Mouse (Mus musculus): ENCODE measurements around the gene Nr1h2. TPM values are rescaled to one million over a fixed set of nuclear protein-coding genes. Genes with fewer than 3 reads are reported as not detected.

Nr1h2 gene
- total RNA-seq, 1 experiment from 2014 or later: 69.3 TPM

Other genes with a start within 250 kb of the Nr1h2 start
- 2.7 and 5.5 TPM in 2 replicates for gene Clec11a, start 247.0 kb downstream of the Nr1h2 start, total RNA-seq (2017)
- gene Shank1, start 243.7 kb downstream of the Nr1h2 start, total RNA-seq (2017): not detected in 2 replicates
- 0.58 and 0.64 TPM in 2 replicates for gene Syt3, start 169.8 kb downstream of the Nr1h2 start, total RNA-seq (2017)
- 0.78 TPM in 1 of 2 replicates, not detected in the other for gene 1700008O03Rik, start 168.1 kb downstream of the Nr1h2 start, total RNA-seq (2017)
- not detected in 2 replicates for gene Lrrc4b, start 124.9 kb downstream of the Nr1h2 start, total RNA-seq (2017)
- gene Aspdh, start 88.6 kb downstream of the Nr1h2 start, total RNA-seq (2017): not detected in 2 replicates
- 26.0 and 37.3 TPM in 2 replicates for gene Josd2, start 86.0 kb downstream of the Nr1h2 start, total RNA-seq (2017)
- gene Emc10, start 57.4 kb downstream of the Nr1h2 start, total RNA-seq (2017): 29.5 and 38.8 TPM in 2 replicates
- 3.1 TPM in 1 of 2 replicates, not detected in the other for gene Fam71e1, start 57.4 kb downstream of the Nr1h2 start, total RNA-seq (2017)
- gene Mybpc2, start 29.3 kb downstream of the Nr1h2 start, total RNA-seq (2017): not detected in 2 replicates
- gene Spib, start 21.9 kb downstream of the Nr1h2 start, total RNA-seq (2017): not detected in 2 replicates
- 86.0 and 89.7 TPM in 2 replicates for gene Pold1, start 5.1 kb downstream of the Nr1h2 start, total RNA-seq (2017)
- gene Napsa, start 18.4 kb upstream of the Nr1h2 start, total RNA-seq (2017): 43.4 and 48.5 TPM in 2 replicates
- 0.39 and 1.1 TPM in 2 replicates for gene Kcnc3, start 36.7 kb upstream of the Nr1h2 start, total RNA-seq (2017)
- gene Myh14, start 116.9 kb upstream of the Nr1h2 start, total RNA-seq (2017): not detected in 2 replicates
- gene Izumo2, start 154.8 kb upstream of the Nr1h2 start, total RNA-seq (2017): not detected in 2 replicates
- 40.0 and 44.7 TPM in 2 replicates for gene Vrk3, start 194.5 kb upstream of the Nr1h2 start, total RNA-seq (2017)
- 2.0 and 3.0 TPM in 2 replicates for gene Zfp473, start 197.1 kb upstream of the Nr1h2 start, total RNA-seq (2017)